Mouse (Mus musculus) CD8-positive naive resting alpha-beta T cell, adult 2 months (primary cell): ENCODE data around the gene Siah3.

Source experiments
- DNase-seq, 2 experiments: peaks; one replicate each; pipeline ENCODE4 v3.0.0; 2022; ENCODE audit warnings: low read depth in 2 of 2, low spot score in 2 of 2

The Siah3 gene

GRCm38 (mm10) chr14:75518899-75519298 is 63.1 kb downstream of the Siah3 start:
- no peak for DNase-seq

DNA sequence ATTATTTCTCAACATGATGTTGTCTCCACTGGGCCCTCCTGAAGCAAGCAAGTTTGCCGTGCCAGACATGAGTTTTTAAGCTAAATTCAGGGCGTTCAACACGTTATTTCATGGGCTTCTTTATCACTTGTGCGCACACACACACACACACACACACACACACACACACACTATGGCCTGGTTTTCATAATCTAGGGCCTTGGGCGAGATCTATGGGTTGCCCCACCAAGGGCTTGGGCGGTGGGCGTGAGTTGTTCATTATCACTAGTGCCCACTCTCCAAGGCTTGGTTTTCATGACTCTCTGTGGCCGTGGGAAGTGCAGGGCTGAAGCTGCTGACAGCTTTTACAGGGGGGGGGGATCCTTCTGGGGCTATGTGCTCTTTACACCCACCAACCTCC is 63.9 kb downstream of the Siah3 start:
- DNase-seq, result no peak

DNA sequence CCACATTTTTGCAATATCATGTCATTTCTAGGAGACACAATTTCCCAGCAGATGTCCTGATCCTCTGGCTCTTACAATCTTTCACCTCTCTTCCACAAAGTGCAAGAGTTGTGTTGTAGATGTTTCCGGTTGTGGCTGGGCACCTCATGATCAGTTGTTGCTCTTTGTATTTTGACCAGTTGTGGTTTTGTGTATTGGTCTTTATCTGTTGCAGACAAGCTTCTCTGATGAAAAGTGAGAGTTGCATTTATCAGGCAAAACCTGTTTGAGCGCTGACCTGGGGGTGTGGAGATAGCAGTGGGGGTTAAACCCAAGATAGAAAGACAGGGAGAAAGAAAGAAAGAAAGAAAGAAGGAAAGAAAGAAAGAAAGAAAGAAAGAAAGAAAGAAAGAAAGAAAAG is 68.9 kb downstream of the Siah3 start:
- no peak for DNase-seq

GRCm38 (mm10) chr14:75525376-75526145 is 69.8 kb downstream of the Siah3 start:
- no peak for DNase-seq

GRCm38 (mm10) chr14:75527464-75528190 is 71.8 kb downstream of the Siah3 start:
- DNase-seq, result no peak

GRCm38 (mm10) chr14:75530815-75531353 is 75.1 kb downstream of the Siah3 start:
- no peak for DNase-seq

DNA sequence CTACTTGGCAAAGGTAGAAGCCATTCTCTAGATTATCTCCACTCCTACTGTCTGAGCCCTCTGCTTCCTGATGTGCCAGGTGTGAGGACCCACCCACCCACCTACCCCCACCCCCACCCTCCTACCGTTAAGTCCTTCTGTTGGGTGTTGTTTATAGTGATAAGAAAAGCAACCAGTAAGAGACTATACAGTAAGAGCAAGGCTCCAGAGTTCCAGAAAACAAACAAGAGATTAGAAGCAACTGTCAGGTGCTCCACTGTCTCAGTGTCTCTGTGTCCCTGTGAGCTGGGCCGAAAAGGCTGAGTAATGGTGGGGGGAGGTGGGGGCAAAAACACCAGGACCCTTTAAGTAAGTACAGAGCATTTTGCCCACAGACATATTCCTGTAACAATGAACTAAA is 83.4 kb downstream of the Siah3 start:
- DNase-seq, result no peak

DNA sequence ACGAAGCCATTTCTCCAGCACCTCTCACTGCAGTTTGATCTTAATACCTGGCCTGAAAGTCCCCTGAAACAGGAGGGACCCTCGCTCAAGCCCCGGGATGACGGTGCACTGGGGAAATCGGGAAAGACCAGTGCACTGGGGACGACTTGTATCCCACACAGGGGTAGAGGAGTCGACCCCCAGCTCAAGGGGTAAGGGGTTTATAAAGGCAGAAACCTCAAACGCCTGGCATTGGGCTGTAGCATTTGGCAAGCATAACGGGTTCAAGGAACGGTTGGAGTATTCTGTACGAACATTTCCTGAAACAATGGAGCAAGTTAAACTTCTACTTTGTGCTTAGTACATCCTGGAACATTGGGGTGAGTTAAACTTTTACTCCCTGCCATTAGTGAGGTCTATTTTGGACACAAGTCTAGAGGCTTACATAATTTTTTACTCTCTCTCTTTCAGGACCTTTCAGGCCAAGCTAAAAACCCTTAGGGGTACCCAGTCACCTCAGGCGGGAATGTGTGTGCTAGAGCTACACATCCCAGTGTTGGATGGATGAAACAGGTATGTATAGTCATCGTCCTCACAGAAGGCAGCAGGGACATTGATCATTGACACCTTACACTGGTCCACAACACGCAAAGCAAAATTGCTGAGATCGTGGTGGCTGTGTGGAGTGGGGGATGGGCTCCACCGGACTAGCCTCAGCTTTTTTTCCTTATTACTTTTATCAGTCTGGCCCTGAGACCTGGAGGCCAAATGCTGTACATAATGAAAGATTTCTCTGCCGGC is 84.6 kb downstream of the Siah3 start:
- DNase-seq, result no peak

DNA sequence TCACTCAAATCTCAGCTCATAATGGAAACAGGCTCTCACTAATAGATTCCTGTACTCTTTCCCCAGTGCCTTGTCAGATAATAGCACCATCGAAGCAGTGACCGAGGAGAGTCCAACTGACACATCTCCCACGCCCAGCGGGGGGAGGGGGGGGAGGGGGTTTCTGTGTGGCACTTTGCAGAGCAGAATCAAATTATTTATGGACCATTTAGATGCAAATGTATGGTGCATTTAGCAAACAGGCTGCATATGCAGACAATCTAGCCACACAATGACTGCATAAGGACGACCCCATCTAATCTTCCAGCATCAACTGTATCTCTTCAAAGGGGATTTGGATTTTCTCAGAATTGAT is 85.2 kb downstream of the Siah3 start:
- DNase-seq, result no peak

DNA sequence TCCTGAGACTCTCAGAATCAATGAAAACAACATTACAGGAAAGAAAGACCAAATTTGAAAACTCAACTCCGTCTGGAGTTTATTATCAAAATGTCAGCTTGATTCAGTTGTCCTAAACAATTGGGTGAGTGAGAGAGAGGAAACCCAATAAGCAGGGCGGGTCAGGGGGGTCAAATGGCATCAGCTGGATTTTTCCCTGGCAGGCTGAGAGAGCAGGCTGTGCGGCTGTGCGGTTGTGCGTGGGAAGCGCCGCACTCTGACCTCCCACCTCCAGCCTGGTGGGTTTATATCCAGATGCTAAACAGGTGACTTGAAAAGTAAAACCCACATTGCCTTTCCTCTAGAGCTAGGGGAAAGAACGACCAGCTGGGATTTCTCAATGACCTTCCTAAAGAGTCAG is 85.9 kb downstream of the Siah3 start:
- DNase-seq, result no peak

GRCm38 (mm10) chr14:75561577-75562331 is 106.0 kb downstream of the Siah3 start:
- DNase-seq, result no peak

DNA sequence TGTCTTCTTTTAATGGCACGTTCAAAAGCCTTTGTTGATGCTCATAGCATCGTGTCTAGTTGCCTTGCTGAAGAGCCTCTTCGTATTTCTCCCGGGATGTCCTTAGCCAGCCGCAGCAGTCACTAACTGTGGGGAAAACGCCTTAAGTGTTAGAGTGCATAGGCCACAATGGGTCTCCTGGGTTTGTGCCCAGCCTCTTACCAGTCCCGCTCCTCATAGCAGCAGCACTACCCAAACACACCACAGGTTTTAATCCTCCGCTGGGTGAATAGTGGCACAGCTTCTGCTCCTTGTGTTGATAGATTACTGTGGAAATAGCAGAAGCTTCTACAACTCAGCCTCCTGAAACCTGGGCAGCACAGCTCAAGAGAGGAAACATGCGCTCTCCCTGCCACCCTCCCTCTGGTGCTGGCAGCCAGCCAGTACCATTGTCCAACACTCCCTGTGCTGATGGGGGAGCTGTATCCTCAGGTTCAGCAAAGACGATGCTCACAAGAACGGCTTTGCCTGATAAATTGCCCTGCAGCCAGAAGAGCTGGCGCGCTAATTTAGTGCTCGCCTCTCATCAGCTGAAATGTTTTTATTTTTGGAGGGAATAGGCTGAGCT is 109.9 kb downstream of the Siah3 start:
- DNase-seq, result no peak

- no peak for DNase-seq
These were observed 110.5 kb downstream of the Siah3 start for GRCm38 (mm10) chr14:75566303-75566702.

DNA sequence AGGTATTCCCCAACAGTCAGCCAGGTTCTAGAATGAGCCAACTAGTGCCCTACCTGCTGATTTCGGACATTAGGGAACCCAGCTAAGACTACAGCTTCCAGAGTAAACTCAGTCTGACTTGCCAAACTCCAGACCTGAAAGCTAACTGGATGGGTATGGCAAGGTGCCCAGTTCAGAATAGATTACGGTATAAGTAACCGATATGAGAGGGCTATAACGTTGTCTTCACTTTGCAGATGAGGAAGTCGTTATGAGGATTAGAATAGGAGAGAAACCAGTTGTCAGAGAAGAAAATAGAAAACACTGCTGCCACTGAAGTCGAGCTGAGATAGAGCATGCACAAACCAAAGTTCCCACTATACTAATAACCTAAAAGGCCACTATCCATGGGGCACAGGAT is 123.2 kb downstream of the Siah3 start:
- no peak for DNase-seq
